Mouse (Mus musculus) myocyte (in vitro differentiated cells): Measurements from ENCODE around the gene Rnf220. TPM values are rescaled to one million over a fixed set of nuclear protein-coding genes. Genes with fewer than 3 reads are reported as not detected.
A peak's percentile ranks its signal among the peaks of the same experiment; 100 is the strongest.

Experiments
- H3K27me3 ChIP-seq: one replicate; pipeline ENCODE4 v1.6.1; 2011; ENCODE audit not compliant: control insufficient read depth, insufficient read depth, insufficient read length
- H3K36me3 ChIP-seq: one replicate; pipeline ENCODE4 v1.6.1; 2011; ENCODE audit not compliant: control insufficient read depth, insufficient read depth
- H3K4me2 ChIP-seq: one replicate; pipeline ENCODE4 v1.6.1; 2011; ENCODE audit warnings: low read depth, control low read depth
- H3K4me3 ChIP-seq: one replicate; pipeline ENCODE4 v1.5.1; 2011; ENCODE audit warnings: mild to moderate bottlenecking, control low read depth, moderate library complexity
- H3K79me2 ChIP-seq: one replicate; pipeline ENCODE4 v1.6.1; 2011; ENCODE audit not compliant: control insufficient read depth, insufficient read depth
- H3ac ChIP-seq: one replicate; pipeline ENCODE4 v1.6.1; 2011; ENCODE audit not compliant: control insufficient read depth, insufficient read length
- CEBPB ChIP-seq: IDR thresholded peaks from 2 replicates; pipeline ENCODE4 v1.6.1; 2011; ENCODE audit warnings: mild to moderate bottlenecking, moderate library complexity; ENCODE audit not compliant: poor library complexity, insufficient read depth, severe bottlenecking
- E2F4 ChIP-seq: IDR thresholded peaks from one replicate; pipeline ENCODE4 v1.6.1; 2011; ENCODE audit warnings: mild to moderate bottlenecking, control low read depth, moderate library complexity; ENCODE audit not compliant: insufficient read depth
- MAX ChIP-seq: IDR thresholded peaks from one replicate; pipeline ENCODE4 v1.6.1; 2011; ENCODE audit warnings: low read depth, mild to moderate bottlenecking, control low read depth
- MYOD1 ChIP-seq, 3 experiments: IDR thresholded peaks; one replicate each; pipeline ENCODE4 v1.6.1; 2011; ENCODE audit warnings: control low read depth in 2 of 3, low read depth in 2 of 3, mild to moderate bottlenecking in 2 of 3, moderate library complexity in 1 of 3; ENCODE audit not compliant: insufficient read length in 2 of 3, control insufficient read depth in 1 of 3
- MYOG ChIP-seq, 3 experiments: IDR thresholded peaks; one replicate each; pipeline ENCODE4 v1.6.1; 2011; ENCODE audit warnings: control low read depth in 2 of 3, low read depth in 2 of 3, mild to moderate bottlenecking in 2 of 3; ENCODE audit not compliant: insufficient read length in 2 of 3, control insufficient read depth in 1 of 3, insufficient read depth in 1 of 3
- POLR2A ChIP-seq: IDR thresholded peaks from one replicate; pipeline ENCODE4 v1.6.1; 2011; ENCODE audit warnings: low read depth, mild to moderate bottlenecking, control low read depth, moderate library complexity; ENCODE audit not compliant: insufficient read length
- POLR2AphosphoS2 ChIP-seq: IDR thresholded peaks from one replicate; pipeline ENCODE4 v1.6.1; 2011; ENCODE audit warnings: low read depth, control low read depth; ENCODE audit not compliant: insufficient read length
- REST ChIP-seq: IDR thresholded peaks from one replicate; pipeline ENCODE4 v1.6.1; 2011; ENCODE audit warnings: mild to moderate bottlenecking, control low read depth, moderate library complexity; ENCODE audit not compliant: insufficient read depth, insufficient read length
- SRF ChIP-seq: IDR thresholded peaks from one replicate; pipeline ENCODE4 v1.6.1; 2011; ENCODE audit warnings: low read depth; ENCODE audit not compliant: control insufficient read depth, insufficient read length
- TCF12 ChIP-seq: IDR thresholded peaks from one replicate; pipeline ENCODE4 v1.6.1; 2011; ENCODE audit warnings: mild to moderate bottlenecking, control low read depth; ENCODE audit not compliant: poor library complexity, insufficient read depth, severe bottlenecking
- TCF3 ChIP-seq: IDR thresholded peaks from one replicate; pipeline ENCODE4 v1.6.1; 2011; ENCODE audit warnings: low read depth, control low read depth; ENCODE audit not compliant: insufficient read length
- USF1 ChIP-seq: IDR thresholded peaks from one replicate; pipeline ENCODE4 v1.6.1; 2011; ENCODE audit warnings: low read depth, mild to moderate bottlenecking, control low read depth, moderate library complexity
- polyA plus RNA-seq: library from polyadenylated mRNA; unstranded; fragments of >200 nt; fragmentation: generic; extraction: Trizol; gene quantifications from one replicate; pipeline ENCODE4 v1.2.1, GENCODE M21; 2012; ENCODE audit warnings: missing spikeins

The Rnf220 gene
- polyA plus RNA-seq, 1 experiment: 60.4 TPM

DNA sequence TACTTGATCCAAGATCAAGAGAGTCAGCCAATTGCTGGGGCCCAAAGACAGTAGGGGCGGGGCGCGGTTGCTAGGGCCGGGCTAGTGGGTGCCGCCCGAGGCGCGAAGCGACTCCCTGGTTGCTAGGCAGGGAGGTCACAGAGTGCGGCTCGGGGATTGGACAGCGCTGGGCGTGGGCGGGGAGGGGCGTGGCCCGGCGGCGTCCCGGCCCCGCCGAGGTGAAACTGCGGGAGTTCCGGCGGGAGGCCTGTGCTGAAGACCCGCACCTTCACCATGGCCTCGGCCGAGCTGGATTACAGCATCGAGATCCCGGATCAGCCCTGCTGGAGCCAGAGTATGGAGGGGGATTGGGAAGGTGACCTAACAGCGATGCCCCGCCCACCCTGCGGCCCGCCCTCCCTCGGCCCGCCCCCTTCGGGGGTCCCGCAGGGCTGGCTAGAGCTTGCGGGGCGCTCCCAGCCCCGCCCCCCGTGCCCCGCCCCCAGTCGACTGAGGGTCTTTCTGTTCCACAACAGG is 245.0 kb downstream of the Rnf220 start, which contains the start of the genes Tmem53 and Armh1:
Tmem53 (plus strand) TSS at position 151 of the 516 bp plus-strand sequence.
Armh1 (minus strand) TSS at position 325 of the 516 bp plus-strand sequence.
- no peak for TF ChIP-seq E2F4
- peak; percentile 68 for TF ChIP-seq POLR2AphosphoS2
- no peak for TF ChIP-seq MAX
- TF ChIP-seq REST: no peak
- TF ChIP-seq POLR2A: peak; percentile 72
- TF ChIP-seq SRF: peak; percentile 36
- no peak for TF ChIP-seq TCF3
- TF ChIP-seq TCF12: no peak
- no peak for TF ChIP-seq MYOG (IDR thresholded peaks at IDR 0.05; ENCODE audit: control insufficient read depth in 1 of 3, insufficient read depth in 1 of 3, insufficient read length in 2 of 3, low read depth in 2 of 3)
- no peaks in the 10 kb centered on the region for H3K36me3 ChIP-seq
- no peaks in the 10 kb centered on the region for H3K27me3 ChIP-seq
- H3K4me3 ChIP-seq: peak within 1 kb of the TSS; percentile 49
- peak within 1 kb of the TSS; percentile 43 for H3ac ChIP-seq
- no peaks in the 10 kb centered on the region for H3K79me2 ChIP-seq
- peak within 1 kb of the TSS; percentile 90 for H3K4me2 ChIP-seq

GRCm38 (mm10) chr4:117250982-117251381 is 245.9 kb downstream of the Rnf220 start:
- H3K4me2 ChIP-seq: peak overlapping the region; percentile 75
- H3K4me3 ChIP-seq: peak overlapping the region; percentile 49

DNA sequence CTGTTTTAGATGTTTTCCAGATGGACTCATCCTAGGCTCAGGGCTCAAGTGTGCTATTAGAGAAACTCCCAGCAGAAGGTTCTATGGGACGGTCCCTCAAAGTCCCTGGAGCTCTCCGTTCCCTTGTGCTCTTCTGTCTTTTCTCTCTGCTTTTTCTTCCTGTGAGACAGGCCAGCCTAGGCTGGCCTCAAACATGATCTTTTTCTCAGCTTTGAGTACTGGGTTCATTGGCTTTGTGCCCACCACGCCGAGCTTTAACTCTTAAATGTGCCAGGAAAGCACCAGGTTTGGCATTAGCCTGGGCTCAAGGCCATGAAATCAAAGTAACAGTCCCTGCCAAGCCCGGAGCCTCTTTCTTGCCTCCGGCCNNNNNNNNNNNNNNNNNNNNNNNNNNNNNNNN is 256.0 kb downstream of the Rnf220 start:
- Histone ChIP-seq H3K4me3 (no peak overlapping the region), H3K27me3 (no peaks in the 10 kb centered on the region), H3K36me3 (no peaks in the 10 kb centered on the region), H3K4me2 (no peak overlapping the region), H3ac (no peak overlapping the region), H3K79me2 (no peaks in the 10 kb centered on the region)
- TF ChIP-seq MYOG (IDR thresholded peaks at IDR 0.05; ENCODE audit: control insufficient read depth in 1 of 3, insufficient read depth in 1 of 3, insufficient read length in 2 of 3, low read depth in 2 of 3) (no peak), REST (no peak), TCF12 (no peak), MAX (no peak), E2F4 (no peak), TCF3 (no peak)

More at GRCm38 (mm10) chr4:117250982-117251381, 245.9 kb downstream of the Rnf220 start:
- H3K79me2 ChIP-seq: no peaks in the 10 kb centered on the region
- TF ChIP-seq E2F4 (no peak), TCF3 (no peak), MYOD1 (IDR thresholded peaks at IDR 0.05; ENCODE audit: control insufficient read depth in 1 of 3, insufficient read length in 2 of 3, low read depth in 2 of 3) (no peak), REST (no peak), SRF (no peak), POLR2AphosphoS2 (no peak), MAX (no peak), POLR2A (no peak), TCF12 (no peak), CEBPB (no peak), MYOG (IDR thresholded peaks at IDR 0.05; ENCODE audit: control insufficient read depth in 1 of 3, insufficient read depth in 1 of 3, insufficient read length in 2 of 3, low read depth in 2 of 3) (no peak), USF1 (no peak)
- H3K36me3 ChIP-seq: no peaks in the 10 kb centered on the region
- H3K27me3 ChIP-seq: no peaks in the 10 kb centered on the region
- no peak overlapping the region for H3ac ChIP-seq

DNA sequence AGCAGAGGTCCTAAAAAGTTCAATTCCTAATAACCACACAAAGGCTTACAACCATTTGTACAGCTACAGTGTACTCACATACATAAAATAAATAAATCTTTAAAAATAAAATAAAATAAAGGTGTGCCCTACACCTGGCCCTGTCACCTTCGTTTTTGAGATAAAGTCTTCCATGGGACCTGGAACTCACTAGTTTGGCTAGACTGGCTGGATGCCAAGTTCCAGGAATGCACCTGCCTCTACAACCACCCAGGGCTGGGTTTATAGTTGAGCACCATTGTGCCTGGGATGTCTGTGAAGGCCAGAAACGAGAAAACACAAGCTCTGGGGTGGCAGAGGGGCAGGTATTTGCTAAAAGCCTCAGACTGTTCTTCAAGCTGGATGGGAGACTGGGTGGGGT is 257.7 kb downstream of the Rnf220 start:
- TF ChIP-seq POLR2AphosphoS2: no peak
- TF ChIP-seq MAX: no peak
- TF ChIP-seq TCF12: no peak
- TF ChIP-seq E2F4: no peak
- no peak for TF ChIP-seq CEBPB
- no peak for TF ChIP-seq MYOG (IDR thresholded peaks at IDR 0.05; ENCODE audit: control insufficient read depth in 1 of 3, insufficient read depth in 1 of 3, insufficient read length in 2 of 3, low read depth in 2 of 3)
- no peak for TF ChIP-seq POLR2A
- TF ChIP-seq REST: no peak
- no peak for TF ChIP-seq SRF
- Histone ChIP-seq H3K4me2 (no peak overlapping the region), H3K79me2 (no peaks in the 10 kb centered on the region), H3K36me3 (no peaks in the 10 kb centered on the region), H3K27me3 (peaks cover 13% of the 10 kb centered on the region), H3ac (no peak overlapping the region), H3K4me3 (no peak overlapping the region)

- no peak overlapping the region for H3ac ChIP-seq
- H3K79me2 ChIP-seq: no peaks in the 10 kb centered on the region
- TF ChIP-seq TCF3 (no peak), USF1 (no peak), MAX (no peak), CEBPB (no peak)
- H3K4me3 ChIP-seq: no peak overlapping the region
- H3K4me2 ChIP-seq: no peak overlapping the region
- H3K36me3 ChIP-seq: no peaks in the 10 kb centered on the region
- H3K27me3 ChIP-seq: peaks cover 20% of the 10 kb centered on the region
Observed at GRCm38 (mm10) chr4:117235822-117236221, 261.0 kb downstream of the Rnf220 start.
